Mouse (Mus musculus): ENCODE results near the gene Chp2. TPM values are rescaled to one million over a fixed set of nuclear protein-coding genes. Genes with fewer than 3 reads are reported as not detected.
"Not testable (repeated sequence)": the region's sequence is repeated elsewhere in the genome, so short reads cannot be mapped to it uniquely, and the experiment has no call there.

Gene Chp2
- polyA plus RNA-seq, 1 experiment from 2014 or later: 0.23 TPM

DNA sequence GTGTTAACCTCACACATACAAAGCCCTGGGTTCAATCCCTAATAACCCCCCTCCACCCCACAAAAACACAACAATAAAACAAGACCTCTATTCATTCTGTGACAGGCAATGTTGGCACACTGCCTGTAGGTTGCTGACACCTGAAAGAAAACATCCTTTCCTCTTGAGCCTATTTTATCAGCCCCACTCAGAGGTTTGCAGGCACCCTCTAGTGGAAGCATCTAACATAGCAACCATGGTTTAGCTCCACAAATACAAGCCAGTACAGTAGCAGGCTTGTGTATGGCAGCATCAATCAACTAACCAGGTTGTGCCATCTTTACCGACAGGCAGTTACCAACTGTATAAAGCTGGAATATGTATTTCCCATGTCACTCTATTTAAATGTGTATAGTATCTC lies 23.0 kb downstream of the Chp2 start:
- Histone ChIP-seq H3K27ac (replicated peaks in 1 of 2; ENCODE audit: control insufficient read depth in 1 of 2, insufficient read depth in 1 of 2, low read depth in 2 of 2, low read length in 2 of 2) (no peak overlapping the region), H3K9ac (ENCODE audit: low read length) (no peak overlapping the region), H3K9me3 (ENCODE audit: control insufficient read depth, low read length) (no peaks in the 10 kb centered on the region), H3K27me3 (ENCODE audit: control insufficient read depth, insufficient read depth, low read length) (no peaks in the 10 kb centered on the region), H3K4me1 (ENCODE audit: control insufficient read depth in 2 of 2, insufficient read depth in 2 of 2, low read length in 2 of 2) (no peaks in the 10 kb centered on the region), H3K4me3 (ENCODE audit: control insufficient read depth in 1 of 2, insufficient read depth in 1 of 2, low read depth in 1 of 2, low read length in 2 of 2) (no peak overlapping the region), H3K4me2 (ENCODE audit: low read length) (no peak overlapping the region), H3K36me3 (ENCODE audit: control insufficient read depth, insufficient read depth, low read length) (no peaks in the 10 kb centered on the region)
- 49% methylated on average over 1 of the region's 1 CpGs for WGBS
- no peak for ATAC-seq (ENCODE audit: insufficient number of reproducible peaks, insufficient read depth, low FRiP score, low read depth)

DNA sequence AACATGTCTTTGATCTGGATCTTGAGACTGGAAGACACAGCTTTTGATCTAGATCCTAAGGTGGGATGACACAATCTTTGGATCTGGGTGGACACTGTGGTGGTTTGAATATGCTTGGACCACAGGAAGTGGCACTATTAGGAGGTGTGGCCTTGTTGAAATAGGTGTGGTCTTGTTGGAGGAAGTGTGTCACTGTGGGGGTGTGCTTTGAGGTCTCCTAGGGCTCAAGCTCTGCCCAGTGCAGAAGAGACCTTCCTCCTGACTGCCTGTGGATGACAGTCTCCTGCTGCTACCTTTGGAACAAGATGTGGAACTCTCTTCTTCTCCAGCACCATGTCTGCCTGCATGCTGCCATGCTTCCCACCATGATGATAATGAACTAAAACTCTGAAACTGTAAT lies 23.4 kb downstream of the Chp2 start:
- H3K4me2 ChIP-seq (ENCODE audit: low read length); H3K4me3 ChIP-seq (ENCODE audit: control insufficient read depth in 1 of 2, insufficient read depth in 1 of 2, low read depth in 1 of 2, low read length in 2 of 2); H3K4me1 ChIP-seq (ENCODE audit: control insufficient read depth in 2 of 2, insufficient read depth in 2 of 2, low read length in 2 of 2); H3K27me3 ChIP-seq (ENCODE audit: control insufficient read depth, insufficient read depth, low read length); ATAC-seq (ENCODE audit: insufficient number of reproducible peaks, insufficient read depth, low FRiP score, low read depth); H3K9me3 ChIP-seq (ENCODE audit: control insufficient read depth, low read length); H3K36me3 ChIP-seq (ENCODE audit: control insufficient read depth, insufficient read depth, low read length); H3K9ac ChIP-seq (ENCODE audit: low read length); H3K27ac ChIP-seq (replicated peaks in 1 of 2; ENCODE audit: control insufficient read depth in 1 of 2, insufficient read depth in 1 of 2, low read depth in 2 of 2, low read length in 2 of 2): not testable (repeated sequence)

DNA sequence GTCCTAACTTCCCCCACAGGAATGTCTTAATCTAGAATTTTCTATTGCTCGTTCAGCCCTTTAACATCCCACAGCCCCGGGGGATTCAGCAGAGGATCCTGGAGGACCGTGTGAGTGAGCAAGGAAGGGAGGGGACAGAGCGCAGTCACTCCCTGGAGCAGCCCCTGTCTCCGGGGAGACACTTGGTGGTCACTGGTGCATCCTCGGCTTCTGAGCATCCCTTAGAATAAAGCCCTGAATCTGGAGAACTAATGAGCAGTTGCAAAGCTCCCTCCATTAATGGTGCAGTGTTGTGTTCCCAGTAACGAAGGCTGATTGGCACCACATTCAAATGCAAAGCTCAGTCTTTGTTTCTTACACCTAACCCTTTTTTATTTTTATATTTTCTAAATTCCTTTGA lies 24.9 kb downstream of the Chp2 start:
- Histone ChIP-seq H3K9ac (ENCODE audit: low read length) (no peak overlapping the region), H3K4me2 (ENCODE audit: low read length) (no peak overlapping the region), H3K36me3 (ENCODE audit: control insufficient read depth, insufficient read depth, low read length) (no peaks in the 10 kb centered on the region), H3K9me3 (ENCODE audit: control insufficient read depth, low read length) (no peaks in the 10 kb centered on the region), H3K27me3 (ENCODE audit: control insufficient read depth, insufficient read depth, low read length) (no peaks in the 10 kb centered on the region), H3K4me1 (ENCODE audit: control insufficient read depth in 2 of 2, insufficient read depth in 2 of 2, low read length in 2 of 2) (no peaks in the 10 kb centered on the region), H3K27ac (replicated peaks in 1 of 2; ENCODE audit: control insufficient read depth in 1 of 2, insufficient read depth in 1 of 2, low read depth in 2 of 2, low read length in 2 of 2) (no peak overlapping the region), H3K4me3 (ENCODE audit: control insufficient read depth in 1 of 2, insufficient read depth in 1 of 2, low read depth in 1 of 2, low read length in 2 of 2) (no peak overlapping the region)
- ATAC-seq (ENCODE audit: insufficient number of reproducible peaks, insufficient read depth, low FRiP score, low read depth): no peak
- WGBS: 41% methylated on average over 7 of the region's 7 CpGs

DNA sequence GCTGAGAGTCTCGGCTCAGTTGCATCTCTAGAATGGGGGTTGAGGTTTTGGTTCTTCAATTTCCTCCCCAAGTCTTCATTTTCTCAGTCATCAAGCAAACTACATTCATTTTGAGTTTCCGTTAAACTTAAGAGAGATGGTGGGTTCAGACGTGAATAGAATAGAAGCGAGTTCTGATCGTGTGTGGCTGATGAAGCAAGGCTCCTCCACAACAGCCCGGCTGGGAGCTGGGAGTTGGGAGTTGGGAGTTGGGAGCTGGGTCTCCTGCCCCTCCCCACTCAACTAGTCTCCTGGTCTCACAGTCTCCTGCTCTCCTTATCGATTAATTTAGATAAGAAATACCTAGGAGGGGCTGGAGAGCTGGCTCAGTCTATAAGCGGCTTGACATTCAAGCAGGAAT lies 25.3 kb downstream of the Chp2 start:
- Histone ChIP-seq H3K36me3 (ENCODE audit: control insufficient read depth, insufficient read depth, low read length) (no peaks in the 10 kb centered on the region), H3K4me1 (ENCODE audit: control insufficient read depth in 2 of 2, insufficient read depth in 2 of 2, low read length in 2 of 2) (no peaks in the 10 kb centered on the region), H3K4me2 (ENCODE audit: low read length) (no peak overlapping the region), H3K9ac (ENCODE audit: low read length) (no peak overlapping the region), H3K27me3 (ENCODE audit: control insufficient read depth, insufficient read depth, low read length) (no peaks in the 10 kb centered on the region), H3K9me3 (ENCODE audit: control insufficient read depth, low read length) (no peaks in the 10 kb centered on the region), H3K4me3 (ENCODE audit: control insufficient read depth in 1 of 2, insufficient read depth in 1 of 2, low read depth in 1 of 2, low read length in 2 of 2) (no peak overlapping the region), H3K27ac (replicated peaks in 1 of 2; ENCODE audit: control insufficient read depth in 1 of 2, insufficient read depth in 1 of 2, low read depth in 2 of 2, low read length in 2 of 2) (no peak overlapping the region)
- WGBS: 51% methylated on average over 8 of the region's 8 CpGs
- no peak for ATAC-seq (ENCODE audit: insufficient number of reproducible peaks, insufficient read depth, low FRiP score, low read depth)

DNA sequence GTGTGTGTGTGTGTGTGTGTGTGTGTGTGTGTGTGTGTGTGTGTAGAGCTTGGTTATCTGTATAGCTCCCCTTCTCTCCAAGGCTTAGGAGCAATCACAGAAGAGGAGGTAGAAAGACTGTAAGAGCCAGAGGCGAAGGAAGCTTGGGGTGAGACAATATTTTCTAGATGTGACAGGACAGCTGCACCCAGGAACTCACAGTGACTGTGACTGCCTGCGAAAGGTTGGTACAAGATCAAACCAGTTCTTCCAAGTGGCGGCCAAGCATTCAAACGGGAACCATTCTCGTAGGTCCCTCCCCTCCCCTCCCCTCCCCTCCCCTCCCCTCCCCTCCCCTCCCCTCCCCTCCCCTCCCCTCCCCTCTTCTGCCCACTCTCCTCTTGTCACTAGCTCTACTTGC lies 26.7 kb downstream of the Chp2 start:
- no peak overlapping the region for H3K9ac ChIP-seq (ENCODE audit: low read length)
- H3K4me1 ChIP-seq (ENCODE audit: control insufficient read depth in 2 of 2, insufficient read depth in 2 of 2, low read length in 2 of 2): no peaks in the 10 kb centered on the region
- WGBS: 41% methylated on average over 5 of the region's 5 CpGs
- no peak for ATAC-seq (ENCODE audit: insufficient number of reproducible peaks, insufficient read depth, low FRiP score, low read depth)
- no peak overlapping the region for H3K4me3 ChIP-seq (ENCODE audit: control insufficient read depth in 1 of 2, insufficient read depth in 1 of 2, low read depth in 1 of 2, low read length in 2 of 2)
- H3K36me3 ChIP-seq (ENCODE audit: control insufficient read depth, insufficient read depth, low read length): no peaks in the 10 kb centered on the region
- no peak overlapping the region for H3K4me2 ChIP-seq (ENCODE audit: low read length)
- H3K9me3 ChIP-seq (ENCODE audit: control insufficient read depth, low read length): no peaks in the 10 kb centered on the region
- H3K27ac ChIP-seq (replicated peaks in 1 of 2; ENCODE audit: control insufficient read depth in 1 of 2, insufficient read depth in 1 of 2, low read depth in 2 of 2, low read length in 2 of 2): no peak overlapping the region
- H3K27me3 ChIP-seq (ENCODE audit: control insufficient read depth, insufficient read depth, low read length): no peaks in the 10 kb centered on the region

DNA sequence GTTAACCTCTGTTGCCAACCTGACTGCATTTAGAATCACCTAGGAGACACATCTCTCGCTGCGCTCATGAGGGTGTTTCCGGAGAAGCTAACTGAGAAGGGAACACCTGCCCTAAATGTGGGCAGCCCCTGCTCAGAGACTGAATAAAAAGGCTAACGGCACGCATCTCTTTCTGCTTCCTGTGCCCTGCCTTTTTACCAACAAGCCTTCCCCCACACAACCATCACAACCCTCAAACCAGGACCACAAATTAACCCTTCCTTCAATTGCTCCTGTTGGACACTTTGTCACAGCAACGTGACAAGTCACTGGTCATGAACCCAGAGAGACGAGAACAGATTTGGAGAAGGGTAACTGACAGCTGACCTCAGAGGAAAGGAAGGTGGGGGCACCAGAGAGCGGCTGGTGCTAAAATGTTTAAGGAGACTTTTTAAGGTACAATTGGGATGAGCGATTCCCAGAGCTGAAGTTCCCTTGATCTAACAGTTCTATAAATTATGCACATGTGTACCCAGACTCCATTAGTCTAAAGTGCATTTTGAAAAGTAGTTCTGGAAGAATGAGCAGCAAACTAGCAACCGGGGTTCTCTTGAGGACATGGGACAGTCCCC lies 28.1 kb downstream of the Chp2 start:
- no peaks in the 10 kb centered on the region for H3K4me1 ChIP-seq (ENCODE audit: control insufficient read depth in 2 of 2, insufficient read depth in 2 of 2, low read length in 2 of 2)
- ATAC-seq (ENCODE audit: insufficient number of reproducible peaks, insufficient read depth, low FRiP score, low read depth): no peak
- H3K27me3 ChIP-seq (ENCODE audit: control insufficient read depth, insufficient read depth, low read length): no peaks in the 10 kb centered on the region
- no peaks in the 10 kb centered on the region for H3K36me3 ChIP-seq (ENCODE audit: control insufficient read depth, insufficient read depth, low read length)
- no peaks in the 10 kb centered on the region for H3K9me3 ChIP-seq (ENCODE audit: control insufficient read depth, low read length)
- WGBS: 75% methylated on average over 10 of the region's 10 CpGs
- H3K27ac ChIP-seq (replicated peaks in 1 of 2; ENCODE audit: control insufficient read depth in 1 of 2, insufficient read depth in 1 of 2, low read depth in 2 of 2, low read length in 2 of 2): no peak overlapping the region
- H3K9ac ChIP-seq (ENCODE audit: low read length): no peak overlapping the region
- H3K4me3 ChIP-seq (ENCODE audit: control insufficient read depth in 1 of 2, insufficient read depth in 1 of 2, low read depth in 1 of 2, low read length in 2 of 2): no peak overlapping the region
- H3K4me2 ChIP-seq (ENCODE audit: low read length): no peak overlapping the region

DNA sequence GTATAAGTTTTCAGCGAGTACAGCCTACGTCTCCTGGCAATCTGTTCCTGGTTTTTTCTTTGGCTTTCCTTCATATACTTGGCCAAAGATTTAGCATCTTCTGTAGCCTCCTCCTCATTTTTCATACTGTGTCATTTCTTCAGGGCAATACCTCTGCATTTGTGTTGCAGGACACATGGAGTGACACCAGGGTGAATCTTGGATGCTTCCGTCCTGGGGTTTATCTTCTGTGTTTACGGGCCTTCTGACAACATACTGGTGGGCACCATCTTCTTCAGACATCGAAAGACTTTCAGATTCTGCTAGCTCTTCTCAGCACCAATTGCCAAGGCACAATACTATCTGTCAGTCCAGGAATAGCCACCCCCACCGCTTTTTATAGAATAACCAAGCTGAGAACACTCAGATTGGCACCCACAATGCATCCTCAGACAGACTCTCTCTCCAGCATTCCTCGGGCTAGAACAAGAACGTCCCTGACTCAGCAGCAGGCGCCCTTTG lies 30.1 kb downstream of the Chp2 start:
- H3K4me3 ChIP-seq (ENCODE audit: control insufficient read depth in 1 of 2, insufficient read depth in 1 of 2, low read depth in 1 of 2, low read length in 2 of 2): no peak overlapping the region
- 70% methylated on average over 9 of the region's 9 CpGs for WGBS
- no peak overlapping the region for H3K4me2 ChIP-seq (ENCODE audit: low read length)
- no peaks in the 10 kb centered on the region for H3K27me3 ChIP-seq (ENCODE audit: control insufficient read depth, insufficient read depth, low read length)
- no peak overlapping the region for H3K27ac ChIP-seq (replicated peaks in 1 of 2; ENCODE audit: control insufficient read depth in 1 of 2, insufficient read depth in 1 of 2, low read depth in 2 of 2, low read length in 2 of 2)
- H3K9ac ChIP-seq (ENCODE audit: low read length): no peak overlapping the region
- H3K9me3 ChIP-seq (ENCODE audit: control insufficient read depth, low read length): no peaks in the 10 kb centered on the region
- no peak for ATAC-seq (ENCODE audit: insufficient number of reproducible peaks, insufficient read depth, low FRiP score, low read depth)
- no peaks in the 10 kb centered on the region for H3K36me3 ChIP-seq (ENCODE audit: control insufficient read depth, insufficient read depth, low read length)
- H3K4me1 ChIP-seq (ENCODE audit: control insufficient read depth in 2 of 2, insufficient read depth in 2 of 2, low read length in 2 of 2): no peaks in the 10 kb centered on the region
